Mouse (Mus musculus): ENCODE measurements around the gene Tbk1. TPM values are rescaled to one million over a fixed set of nuclear protein-coding genes. Genes with fewer than 3 reads are reported as not detected.

Gene Tbk1
- total RNA-seq, 2 experiments from 2014 or later: 38.2 to 41.2 TPM

DNA sequence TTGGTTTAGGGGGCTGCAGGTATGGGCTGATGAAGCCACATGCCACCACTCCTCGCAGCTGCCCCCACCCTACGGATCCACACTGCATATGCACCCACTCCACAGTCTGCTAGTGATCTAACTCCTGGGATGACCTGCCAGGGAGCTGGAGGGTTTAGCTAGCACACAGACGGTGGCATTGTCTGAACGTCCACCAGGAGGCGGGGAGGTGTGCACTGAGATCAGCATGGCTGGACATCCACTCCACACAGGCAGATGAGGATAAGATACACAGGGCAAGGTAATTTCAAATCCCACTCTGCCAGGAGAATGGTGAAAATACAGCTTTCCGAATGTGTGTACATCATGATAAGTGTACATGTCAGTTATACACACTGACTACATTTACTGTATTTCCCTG, 30.3 kb downstream of the Tbk1 start:
- intact Hi-C loops (cut with DNase I): no loop called here
- DNase-seq (ENCODE audit: extremely low spot score in 1 of 2, low spot score in 2 of 2): no peak

DNA sequence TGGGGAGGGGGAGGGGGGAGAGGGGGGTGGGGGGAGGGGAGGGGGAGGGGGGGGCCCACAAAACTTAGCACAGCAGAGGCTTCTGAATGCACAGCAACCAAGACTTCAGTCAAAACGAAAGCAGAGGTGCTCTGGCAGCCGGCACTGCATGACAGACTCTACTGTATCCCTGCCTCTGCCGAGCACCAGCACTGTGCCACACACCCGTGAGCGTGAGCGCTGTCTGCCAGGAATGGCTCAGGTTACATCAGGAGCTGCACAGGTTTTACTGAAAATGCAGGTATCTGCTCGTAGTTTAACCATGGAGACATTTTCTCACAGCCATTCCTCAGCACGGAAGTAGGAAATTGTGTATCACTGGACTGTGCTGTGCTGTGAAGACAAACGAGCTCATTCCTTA, 36.3 kb downstream of the Tbk1 start:
- intact Hi-C loops (cut with DNase I): no loop called here
- DNase-seq (ENCODE audit: extremely low spot score in 1 of 2, low spot score in 2 of 2): peak in 1 of 2 experiments; percentile 12

DNA sequence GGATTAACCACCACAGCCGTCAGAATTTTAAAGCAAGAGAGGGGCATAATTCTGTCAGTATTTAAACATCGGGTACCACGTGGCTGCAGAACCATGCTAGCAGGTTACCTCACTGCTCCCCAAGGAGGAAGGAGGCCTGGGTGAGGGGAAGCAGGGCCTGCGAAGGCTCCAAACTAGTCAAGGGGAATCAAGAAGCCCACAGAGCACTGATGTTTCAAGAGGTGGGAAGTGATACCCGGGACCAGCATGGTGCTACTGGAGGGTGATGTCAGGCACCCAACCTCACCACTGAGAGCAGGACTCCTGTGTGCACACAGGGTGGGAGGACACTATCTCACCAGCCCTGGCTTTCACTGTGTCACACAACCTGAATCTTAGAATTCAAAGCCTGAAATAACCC, 36.9 kb downstream of the Tbk1 start:
- intact Hi-C loops (cut with DNase I): no loop called here
- no peak for DNase-seq (ENCODE audit: extremely low spot score in 1 of 2, low spot score in 2 of 2)

DNA sequence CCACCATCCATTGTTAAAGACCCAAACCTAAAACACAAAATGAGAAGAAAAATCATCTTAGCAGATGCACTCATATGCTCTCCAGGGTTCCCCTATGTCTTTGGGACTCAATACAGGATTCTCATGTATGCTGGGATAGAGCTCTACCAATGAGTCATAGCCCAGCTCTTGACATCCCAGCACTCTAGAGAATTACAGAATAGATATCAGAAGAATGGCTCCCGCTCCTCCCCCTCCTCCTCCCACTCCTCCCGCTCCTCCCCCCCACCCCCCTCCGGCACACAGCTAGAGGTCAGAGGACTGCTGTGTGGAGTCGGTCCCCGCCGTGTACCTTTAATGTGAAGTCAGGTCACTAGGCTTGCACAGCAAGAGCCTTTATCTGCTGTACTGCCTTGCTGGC, 39.4 kb downstream of the Tbk1 start:
- intact Hi-C loops (cut with DNase I): no loop called here
- peak in 1 of 2 experiments; percentile 1 for DNase-seq (ENCODE audit: extremely low spot score in 1 of 2, low spot score in 2 of 2)

DNA sequence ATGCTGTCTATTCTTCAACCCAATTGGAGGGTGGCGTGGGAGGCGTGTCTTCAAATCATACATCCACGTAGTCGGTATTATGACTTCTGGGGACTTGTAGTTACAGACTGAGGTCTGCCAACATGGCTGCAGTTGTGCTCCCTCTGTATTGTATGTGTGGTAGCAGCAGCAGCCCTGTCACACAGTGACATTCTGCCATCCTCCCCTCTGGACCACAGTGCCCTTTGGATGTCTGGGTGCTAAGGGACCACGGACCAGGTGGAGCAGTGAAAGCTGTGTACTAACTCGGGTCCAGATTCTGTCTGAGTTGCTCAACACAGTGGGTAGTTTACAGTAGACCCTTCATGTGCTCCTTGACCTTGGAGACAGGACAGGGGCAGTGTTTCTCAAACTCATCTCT, 43.0 kb downstream of the Tbk1 start:
- DNase-seq (ENCODE audit: extremely low spot score in 1 of 2, low spot score in 2 of 2): no peak
- intact Hi-C loops (cut with DNase I): no loop called here

DNA sequence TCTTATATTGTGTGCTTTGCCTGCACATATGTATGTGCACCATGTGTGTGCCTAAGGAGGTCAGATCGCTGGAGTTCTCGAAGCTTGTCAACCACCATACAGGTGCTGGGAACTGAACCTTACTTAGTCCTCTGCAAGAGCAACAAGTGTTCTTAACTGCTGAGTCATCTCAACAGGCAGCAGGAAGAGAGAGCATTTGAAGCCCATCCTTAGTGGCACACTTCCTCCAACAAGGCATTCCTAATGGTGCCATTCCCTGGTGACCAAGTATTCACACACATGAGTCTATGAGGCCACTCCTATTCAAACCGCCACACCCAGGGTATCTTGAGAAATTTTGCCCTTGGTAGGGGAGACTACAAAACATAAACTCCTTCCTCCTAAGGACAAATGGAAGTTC, 44.4 kb downstream of the Tbk1 start:
- intact Hi-C loops (cut with DNase I): no loop called here
- no peak for DNase-seq (ENCODE audit: extremely low spot score in 1 of 2, low spot score in 2 of 2)

DNA sequence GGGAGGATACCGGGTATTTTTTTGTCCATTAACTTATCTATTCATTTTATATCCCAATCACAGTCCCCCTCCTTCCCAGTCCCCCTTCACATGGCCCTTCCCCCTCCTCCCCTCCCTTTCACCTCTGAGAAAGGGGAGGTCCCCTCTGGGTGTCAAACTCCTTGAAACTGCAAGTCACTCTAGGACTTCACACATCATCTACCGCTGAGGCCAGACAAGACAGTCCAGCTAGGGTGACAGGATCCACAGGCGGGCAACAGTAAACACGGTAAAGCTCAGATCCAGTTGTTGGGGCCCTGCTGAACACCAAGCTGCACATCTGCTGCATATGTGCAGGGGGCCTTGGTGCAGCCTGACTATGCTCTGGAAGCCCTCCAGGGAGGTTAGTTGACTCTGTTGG, 51.6 kb downstream of the Tbk1 start:
- no peak for DNase-seq (ENCODE audit: extremely low spot score in 1 of 2, low spot score in 2 of 2)
- intact Hi-C loops (cut with DNase I): no loop called here

DNA sequence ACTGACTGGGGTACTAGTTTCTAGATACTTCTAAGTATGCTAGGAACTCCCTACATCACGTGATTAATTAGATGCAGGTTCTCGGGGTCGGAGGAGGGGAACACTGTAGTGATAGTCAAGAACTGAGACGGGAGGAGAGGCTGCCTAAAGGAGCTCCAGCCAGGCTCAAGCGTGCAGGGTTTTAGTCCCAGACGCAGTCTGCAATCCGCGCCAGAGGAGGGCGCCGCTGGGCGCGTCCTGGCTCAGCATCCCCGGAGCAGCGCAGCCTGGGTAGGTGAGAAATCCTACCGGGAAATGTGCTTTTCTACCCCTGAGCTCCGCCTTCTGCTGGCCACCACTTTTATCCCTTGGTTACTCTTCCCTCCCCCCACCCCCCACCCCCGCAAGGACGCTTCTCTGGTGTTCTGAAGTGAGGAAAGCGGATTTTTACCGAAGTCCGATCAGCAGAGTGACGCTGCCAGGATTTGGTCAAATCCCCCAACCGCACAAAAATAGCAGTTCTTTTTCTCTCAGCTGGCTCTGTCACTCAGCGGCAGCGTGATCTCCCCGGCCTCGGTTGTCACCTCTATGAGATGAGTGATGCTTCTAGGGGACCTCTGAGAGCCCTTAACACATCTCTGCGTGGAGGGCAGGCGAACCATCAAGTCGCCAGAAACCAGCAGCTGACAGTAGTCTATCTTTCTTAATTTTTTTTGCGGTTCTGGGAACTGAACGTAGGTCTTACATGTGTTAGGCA, 53.3 kb downstream of the Tbk1 start:
- peak; percentile 14 to 74 for DNase-seq (ENCODE audit: extremely low spot score in 1 of 2, low spot score in 2 of 2)
- intact Hi-C loops (cut with DNase I): no loop called here

DNA sequence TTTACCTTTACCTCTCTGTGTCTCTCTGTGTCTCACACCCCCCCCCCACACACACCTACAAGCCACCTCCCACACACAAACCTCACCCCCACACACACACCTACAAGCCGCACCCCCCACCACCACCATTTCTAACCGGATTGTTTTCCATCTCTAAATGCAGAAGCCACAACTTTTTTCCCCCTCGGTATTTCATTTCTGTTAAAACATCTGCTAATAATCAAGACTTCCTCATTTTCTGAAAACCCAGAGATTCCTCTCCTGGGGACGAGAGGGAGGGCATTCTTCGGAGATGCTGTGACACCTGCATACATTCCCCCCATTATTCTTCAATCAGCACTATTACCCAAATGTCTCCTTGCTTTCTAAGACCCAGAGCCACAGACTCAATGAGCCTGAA, 55.0 kb downstream of the Tbk1 start:
- intact Hi-C loops (cut with DNase I): no loop called here
- DNase-seq (ENCODE audit: extremely low spot score in 1 of 2, low spot score in 2 of 2): no peak

DNA sequence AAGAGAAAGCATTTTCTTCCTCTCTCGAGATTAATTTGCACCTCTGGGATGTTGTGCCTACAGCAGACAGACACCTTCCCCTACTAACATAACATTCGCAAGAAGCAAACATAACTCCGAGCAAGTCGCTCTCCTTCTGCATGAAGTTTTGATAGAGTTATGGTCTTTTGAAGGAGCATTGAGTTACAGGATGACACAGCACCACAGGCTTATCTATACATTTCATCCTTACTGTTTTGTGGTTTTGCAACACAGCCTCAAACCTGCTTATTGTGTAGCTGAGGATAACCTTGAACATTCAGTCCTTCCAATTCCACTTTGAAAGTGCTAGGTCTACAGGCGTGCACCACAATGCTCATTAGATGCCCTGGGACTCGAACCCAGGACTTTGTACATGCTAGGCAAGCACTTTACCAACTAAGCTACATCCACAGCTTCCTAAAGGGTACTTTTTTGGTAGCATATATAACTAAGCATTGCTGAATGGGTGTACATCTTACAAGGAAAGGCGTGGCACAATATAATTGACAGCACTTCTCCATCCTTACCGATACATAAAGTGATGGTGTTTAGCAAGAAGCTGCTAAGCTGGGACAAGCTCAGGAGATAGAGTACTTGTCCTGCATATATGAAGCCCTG, 56.1 kb downstream of the Tbk1 start:
- no peak for DNase-seq (ENCODE audit: extremely low spot score in 1 of 2, low spot score in 2 of 2)
- intact Hi-C loops (cut with DNase I): no loop called here

DNA sequence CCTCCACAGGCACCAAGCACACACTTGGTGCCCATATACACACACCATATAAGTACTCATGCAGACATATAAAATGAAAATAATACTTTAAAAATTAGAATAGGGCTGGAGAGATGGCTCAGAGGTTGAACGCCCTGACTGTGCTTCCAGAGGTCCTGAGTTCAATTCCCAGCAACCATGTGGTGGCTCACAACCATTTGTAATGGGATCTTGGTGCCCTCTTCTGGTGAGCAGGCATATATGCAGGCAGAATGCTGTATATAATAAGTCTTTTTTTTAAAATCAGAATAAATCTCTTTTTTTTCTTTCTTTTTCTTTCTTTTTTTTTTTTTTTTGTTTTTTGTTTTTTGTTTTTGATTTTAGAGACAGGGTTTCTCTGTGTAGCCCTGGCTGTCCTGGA, 57.3 kb downstream of the Tbk1 start:
- intact Hi-C loops (cut with DNase I): no loop called here
- DNase-seq (ENCODE audit: extremely low spot score in 1 of 2, low spot score in 2 of 2): no peak

DNA sequence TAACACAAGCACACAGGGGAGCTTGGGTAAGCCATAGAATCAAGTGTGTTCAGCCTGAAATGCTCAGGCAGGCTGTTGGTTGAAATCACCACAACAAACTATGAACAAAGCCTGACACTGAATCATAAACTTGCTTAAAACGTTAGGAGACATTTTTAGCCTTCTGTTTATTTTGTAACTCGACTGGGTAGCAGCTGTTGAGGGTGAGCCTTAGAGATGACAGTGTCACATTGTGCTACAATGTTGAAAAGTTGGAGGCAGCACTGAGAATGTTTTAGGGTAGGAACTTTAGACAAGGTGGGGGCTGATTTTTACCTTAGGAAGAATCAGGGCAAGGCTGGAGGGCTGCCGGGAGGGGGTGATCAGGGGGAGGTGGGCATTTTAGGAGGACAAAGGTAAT, 58.1 kb downstream of the Tbk1 start:
- intact Hi-C loops (cut with DNase I): no loop called here

DNA sequence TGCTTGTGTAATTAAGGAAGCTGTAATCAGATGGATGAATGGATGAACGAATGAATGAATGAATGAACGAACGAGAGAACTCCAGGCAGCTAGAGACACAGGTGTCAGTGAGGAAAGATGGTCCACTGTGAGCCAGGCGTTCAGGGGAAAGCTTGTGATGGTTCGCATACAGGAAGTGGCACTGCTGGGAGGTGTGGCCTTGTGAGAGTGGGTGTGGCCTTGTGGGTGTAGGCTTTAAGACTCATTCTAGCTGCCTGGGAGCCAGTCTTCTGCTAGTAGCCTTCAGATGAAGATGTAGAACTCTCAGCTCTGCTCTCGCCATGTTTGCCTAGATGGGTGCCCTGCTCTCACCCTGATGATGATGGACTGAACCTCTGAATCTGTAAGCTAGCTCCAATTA, 59.5 kb downstream of the Tbk1 start:
- DNase-seq (ENCODE audit: extremely low spot score in 1 of 2, low spot score in 2 of 2): no peak

More for the DNA sequence above, 58.1 kb downstream of the Tbk1 start:
- no peak for DNase-seq (ENCODE audit: extremely low spot score in 1 of 2, low spot score in 2 of 2)

DNA sequence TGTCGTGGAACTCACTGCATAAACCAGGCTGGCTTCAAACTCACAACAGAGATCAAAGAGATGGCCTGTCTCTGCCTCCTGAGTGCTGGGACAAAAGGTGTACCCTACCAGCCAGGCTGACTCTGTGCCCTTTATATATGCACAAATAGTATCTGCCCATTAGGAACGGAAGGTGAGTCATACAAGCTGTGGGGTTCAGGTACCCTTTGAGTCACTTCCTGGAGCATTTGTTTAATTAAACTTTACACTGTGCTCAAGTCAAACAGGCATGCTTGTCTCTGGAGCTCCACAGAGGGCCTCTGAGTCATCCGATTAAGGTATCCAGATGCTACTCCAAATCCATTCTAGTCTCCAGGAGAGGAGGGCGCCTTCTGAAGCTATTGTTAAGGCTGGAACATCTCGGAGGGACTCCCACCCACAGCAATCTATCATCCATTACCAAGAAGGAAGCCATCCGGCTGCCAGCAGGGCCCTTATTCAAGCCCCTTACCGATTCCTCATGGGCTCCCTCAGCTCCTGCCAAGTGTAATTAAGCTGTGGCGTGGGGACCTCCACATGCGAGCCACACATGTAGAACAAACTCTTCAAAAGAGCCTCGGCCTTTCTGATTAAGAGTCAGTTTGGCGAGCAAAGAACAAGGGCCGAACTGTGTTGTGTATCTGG, 65.5 kb downstream of the Tbk1 start:
- intact Hi-C loops (cut with DNase I): no loop called here
- no peak for DNase-seq (ENCODE audit: extremely low spot score in 1 of 2, low spot score in 2 of 2)

More for the DNA sequence above, 59.5 kb downstream of the Tbk1 start:
- intact Hi-C loops (cut with DNase I): no loop called here

DNA sequence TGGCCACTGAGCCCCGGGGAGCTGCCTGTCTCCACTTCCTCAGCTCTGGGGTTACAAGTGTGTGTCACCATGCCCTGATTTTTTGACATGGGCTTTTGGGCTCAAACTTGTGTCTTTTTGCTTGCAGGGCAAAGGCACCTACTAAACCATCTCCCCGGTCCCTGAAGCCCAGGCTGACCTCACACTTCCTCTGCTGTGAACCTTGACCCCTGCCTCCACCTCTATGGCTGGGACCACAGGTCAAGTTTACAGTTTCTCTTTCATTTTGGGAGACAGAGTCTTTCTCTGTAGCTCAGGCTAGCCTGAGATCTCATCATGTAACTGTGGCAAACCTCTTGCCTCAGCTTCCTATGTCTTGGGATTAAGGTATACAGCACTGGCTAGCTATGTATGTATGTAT, 66.9 kb downstream of the Tbk1 start:
- DNase-seq (ENCODE audit: extremely low spot score in 1 of 2, low spot score in 2 of 2): no peak
- intact Hi-C loops (cut with DNase I): no loop called here

DNA sequence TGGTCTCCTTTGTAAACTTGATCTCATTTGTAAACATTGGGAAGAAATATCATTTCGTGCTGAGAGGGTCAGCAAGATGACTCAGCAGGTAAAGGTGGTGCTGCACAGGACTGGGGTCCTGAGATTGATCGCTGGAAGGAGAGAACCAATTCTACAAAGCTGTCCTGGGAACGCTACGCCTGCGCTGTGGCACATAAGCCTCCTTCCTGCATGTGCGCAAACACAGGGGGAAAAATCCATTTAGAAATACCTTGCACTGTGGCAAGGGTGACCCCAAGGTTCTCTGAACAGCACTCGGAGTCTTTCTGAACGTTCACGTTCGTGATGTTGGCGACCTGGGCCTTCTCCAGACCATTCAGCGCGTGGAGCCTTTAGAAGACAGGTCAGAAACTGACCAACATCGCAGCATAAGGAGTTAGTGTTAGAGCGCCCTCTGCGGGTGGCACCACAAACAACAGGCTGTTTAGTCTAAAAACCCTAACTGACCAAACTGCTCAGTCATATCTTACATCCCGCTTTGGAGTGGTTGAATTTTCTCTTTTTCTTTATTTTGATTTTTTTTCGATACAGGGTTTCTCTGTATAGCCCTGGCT, 70.5 kb downstream of the Tbk1 start:
- peak; percentile 68 to 85 for DNase-seq (ENCODE audit: extremely low spot score in 1 of 2, low spot score in 2 of 2)
- intact Hi-C loops (cut with DNase I): no loop called here

DNA sequence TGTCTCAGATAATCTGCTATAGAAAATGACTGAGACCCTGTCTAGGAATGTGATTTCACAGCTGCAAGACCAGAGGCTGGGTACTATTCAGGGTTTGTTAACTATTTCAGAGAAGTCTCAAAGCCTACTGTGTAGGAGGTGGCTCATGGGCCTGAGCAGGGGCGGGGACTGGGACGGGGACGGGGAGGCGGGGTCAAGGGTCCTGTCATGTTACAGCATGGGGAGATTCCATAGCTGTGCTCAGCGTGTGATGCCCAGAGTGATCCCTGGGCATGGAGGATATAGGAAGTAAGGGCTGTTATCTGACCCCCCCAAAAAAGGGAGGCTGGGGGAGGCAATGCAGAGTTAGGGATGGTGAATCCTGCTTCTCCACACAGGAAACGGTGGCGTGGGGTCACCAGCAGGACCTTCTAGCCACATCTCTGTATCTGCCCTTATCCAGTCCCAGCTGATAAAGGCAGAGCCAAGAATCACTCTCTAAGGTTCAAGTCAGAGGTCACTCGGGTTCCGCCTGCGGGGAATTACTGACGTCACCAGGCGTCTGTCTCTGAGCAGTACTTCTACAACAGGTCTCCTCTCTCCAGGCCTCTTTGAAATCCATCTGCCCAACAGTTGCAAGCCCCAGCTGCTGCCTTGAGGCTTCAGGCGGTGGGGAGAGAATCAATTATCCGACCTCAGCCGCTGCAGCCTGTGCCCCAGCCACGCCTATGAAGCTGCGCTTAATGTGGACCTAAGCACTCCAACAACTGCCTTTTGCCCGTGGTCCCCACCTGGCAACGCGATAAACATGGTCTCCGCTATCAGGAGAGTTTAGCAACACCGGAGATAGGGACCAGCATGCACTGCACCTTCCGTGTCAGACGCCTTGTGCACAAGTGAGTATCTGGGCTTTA, 76.6 kb downstream of the Tbk1 start:
- intact Hi-C loops (cut with DNase I): loop anchor here (5.0 to 10.0 kb wide), 3 partner anchors 33 to 205 kb away; partner anchors contain the start of gene Rassf3
- peak in 1 of 2 experiments; percentile 47 for DNase-seq (ENCODE audit: extremely low spot score in 1 of 2, low spot score in 2 of 2)

DNA sequence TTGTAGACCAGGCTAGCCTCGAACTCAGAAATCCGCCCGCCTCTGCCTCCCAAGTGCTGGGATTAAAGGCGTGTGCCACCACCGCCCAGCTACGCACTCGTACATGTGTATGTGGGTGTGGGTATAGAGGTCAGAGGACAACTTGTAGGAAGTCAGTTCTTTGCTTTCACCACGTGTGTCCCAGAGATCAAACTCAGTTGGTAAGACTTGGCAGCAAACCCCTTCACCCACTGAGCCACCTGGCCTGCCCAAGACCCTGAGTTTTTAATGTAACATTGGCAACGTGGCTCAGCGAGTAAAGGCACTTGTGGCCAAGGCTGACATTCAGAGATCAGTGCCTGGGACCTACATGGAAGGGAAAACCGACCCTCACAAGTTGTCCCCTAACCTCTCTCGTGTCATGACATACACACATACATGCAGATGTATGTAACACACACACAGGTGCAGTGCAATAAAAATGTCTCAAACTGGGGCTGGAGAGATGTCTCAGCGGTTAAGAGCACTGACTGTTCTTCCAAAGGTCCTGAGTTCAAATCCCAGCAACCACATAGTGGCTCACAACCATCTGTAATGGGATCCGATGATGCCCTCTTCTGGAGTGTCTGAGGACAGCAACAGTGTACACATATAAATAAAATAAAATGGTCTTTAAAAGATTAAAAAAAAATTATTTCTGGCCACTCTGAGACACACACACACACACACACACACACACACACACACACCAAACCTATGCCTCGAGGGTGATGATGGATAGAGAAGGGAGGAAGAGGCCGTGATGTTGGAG, 78.6 kb downstream of the Tbk1 start:
- DNase-seq (ENCODE audit: extremely low spot score in 1 of 2, low spot score in 2 of 2): no peak
- intact Hi-C loops (cut with DNase I): loop anchor here (5.0 to 10.0 kb wide), 2 partner anchors 96 to 203 kb away; no protein-coding TSS in a partner anchor
